Mouse (Mus musculus): ENCODE data around the gene Prkn. TPM values are rescaled to one million over a fixed set of nuclear protein-coding genes. Genes with fewer than 3 reads are reported as not detected.
A peak's percentile ranks its signal among the peaks of the same experiment; 100 is the strongest.

Gene Prkn
- polyA plus RNA-seq, 1 experiment from 2014 or later = 2.8 TPM

DNA sequence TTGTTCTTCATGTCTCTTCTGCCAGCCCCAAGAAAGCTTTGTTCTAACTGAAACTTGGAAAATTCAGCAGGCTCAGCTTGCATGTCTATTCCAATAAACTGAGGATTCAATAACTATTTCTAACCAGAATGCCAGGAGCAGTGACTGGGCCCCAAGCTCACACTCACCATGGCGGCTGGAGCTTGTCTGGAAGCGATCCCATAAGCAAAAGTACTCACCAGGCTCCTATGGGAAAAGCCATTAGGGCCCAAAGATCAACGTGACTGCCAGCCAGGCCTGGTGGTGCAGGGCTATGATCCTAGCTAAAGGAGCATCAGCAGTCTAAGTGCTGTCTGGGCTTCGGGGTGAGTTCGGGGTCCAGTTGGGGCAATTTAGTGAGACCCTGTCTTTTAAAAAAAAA lies 1048.6 kb downstream of the Prkn start:
- Histone ChIP-seq H3K4me2 (replicated peaks) (no peak overlapping the region), H3K9ac (no peak overlapping the region), H3K9me3 (replicated peaks) (no peaks in the 10 kb centered on the region), H3K4me1 (no peaks in the 10 kb centered on the region), H3K4me3 (replicated peaks) (no peak overlapping the region), H3K36me3 (no peaks in the 10 kb centered on the region), H3K27me3 (no peaks in the 10 kb centered on the region), H3K27ac (replicated peaks) (no peak overlapping the region)
- no peak for ATAC-seq (ENCODE audit: insufficient number of reproducible peaks, low FRiP score, low TSS enrichment, low read depth)
- 79% methylated on average over 5 of the region's 5 CpGs for WGBS

DNA sequence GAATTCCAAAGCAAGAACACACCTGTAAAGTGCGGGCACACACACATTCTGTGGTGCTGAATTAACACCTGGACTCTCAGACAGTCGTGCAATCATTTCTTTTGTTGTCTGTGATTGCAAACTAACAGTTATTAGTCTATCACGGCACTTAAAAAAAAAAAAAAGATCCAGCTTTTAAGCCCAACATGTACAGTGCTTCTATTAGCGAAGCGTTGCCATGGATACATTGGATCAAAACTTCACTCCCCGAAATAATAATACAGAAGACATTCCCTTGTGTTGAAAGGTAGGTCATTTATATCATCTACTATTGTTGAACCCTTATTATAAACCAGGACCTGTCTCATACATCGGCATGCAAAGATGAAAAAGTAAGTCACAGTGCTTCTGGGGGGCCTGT lies 1060.1 kb downstream of the Prkn start:
- 80% methylated on average over 7 of the region's 7 CpGs for WGBS
- ATAC-seq (ENCODE audit: insufficient number of reproducible peaks, low FRiP score, low TSS enrichment, low read depth) = no peak
- H3K9ac ChIP-seq = no peak overlapping the region

DNA sequence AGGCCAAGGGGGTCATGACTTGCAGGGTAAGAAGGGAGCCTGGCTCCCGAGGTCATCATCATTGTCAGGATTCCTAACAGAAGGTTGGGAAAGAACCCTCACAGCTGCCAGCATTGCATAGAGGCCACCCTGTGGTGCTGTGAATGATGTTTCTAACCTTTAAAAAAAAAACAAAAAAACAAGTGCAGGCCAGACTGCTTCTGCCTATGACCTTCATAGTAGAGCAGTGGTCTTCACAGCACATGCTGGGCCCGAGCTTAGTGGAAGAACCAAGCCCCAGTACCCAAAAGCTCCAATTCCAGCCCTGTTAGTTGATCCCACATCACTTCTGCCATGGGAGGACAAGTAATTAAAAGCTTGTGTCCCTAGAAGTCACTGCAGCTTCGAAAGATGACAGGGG lies 1061.5 kb downstream of the Prkn start:
- Histone ChIP-seq H3K4me3 (replicated peaks) (no peak overlapping the region), H3K9ac (no peak overlapping the region), H3K4me2 (replicated peaks) (no peak overlapping the region), H3K4me1 (no peaks in the 10 kb centered on the region), H3K9me3 (replicated peaks) (no peaks in the 10 kb centered on the region), H3K27me3 (no peaks in the 10 kb centered on the region), H3K27ac (replicated peaks) (no peak overlapping the region), H3K36me3 (no peaks in the 10 kb centered on the region)
- ATAC-seq (ENCODE audit: insufficient number of reproducible peaks, low FRiP score, low TSS enrichment, low read depth) = no peak
- WGBS = 61% methylated on average over 3 of the region's 3 CpGs

More for the DNA sequence above, 1060.1 kb downstream of the Prkn start:
- Histone ChIP-seq H3K4me1 (no peaks in the 10 kb centered on the region), H3K4me2 (replicated peaks) (no peak overlapping the region), H3K4me3 (replicated peaks) (no peak overlapping the region), H3K9me3 (replicated peaks) (no peaks in the 10 kb centered on the region), H3K27ac (replicated peaks) (no peak overlapping the region), H3K27me3 (no peaks in the 10 kb centered on the region), H3K36me3 (no peaks in the 10 kb centered on the region)

DNA sequence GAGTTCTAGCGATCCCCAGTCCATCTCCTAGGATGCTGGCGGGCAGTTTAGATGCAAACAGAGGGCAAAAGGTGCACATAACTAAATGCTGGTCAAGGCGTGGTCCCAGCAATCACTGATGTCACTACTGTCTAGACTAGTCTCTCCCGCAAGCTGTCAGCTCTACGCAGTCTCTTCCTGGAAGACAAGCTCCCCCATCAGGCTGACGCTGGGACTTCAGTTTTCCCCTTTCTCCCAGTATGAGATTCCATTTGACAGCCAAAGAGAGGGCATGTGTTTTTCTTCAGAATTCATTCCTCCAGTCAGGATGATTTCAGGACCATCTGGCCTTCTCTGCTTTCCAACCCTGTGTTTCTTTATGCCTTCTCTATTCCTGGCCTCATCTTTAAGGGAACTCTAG lies 1062.8 kb downstream of the Prkn start:
- Histone ChIP-seq H3K36me3 (no peaks in the 10 kb centered on the region), H3K4me3 (replicated peaks) (no peak overlapping the region), H3K4me1 (no peaks in the 10 kb centered on the region), H3K9ac (no peak overlapping the region), H3K9me3 (replicated peaks) (no peaks in the 10 kb centered on the region), H3K27me3 (no peaks in the 10 kb centered on the region), H3K27ac (replicated peaks) (no peak overlapping the region), H3K4me2 (replicated peaks) (no peak overlapping the region)
- ATAC-seq (ENCODE audit: insufficient number of reproducible peaks, low FRiP score, low TSS enrichment, low read depth) = no peak
- WGBS = 37% methylated on average over 6 of the region's 6 CpGs

DNA sequence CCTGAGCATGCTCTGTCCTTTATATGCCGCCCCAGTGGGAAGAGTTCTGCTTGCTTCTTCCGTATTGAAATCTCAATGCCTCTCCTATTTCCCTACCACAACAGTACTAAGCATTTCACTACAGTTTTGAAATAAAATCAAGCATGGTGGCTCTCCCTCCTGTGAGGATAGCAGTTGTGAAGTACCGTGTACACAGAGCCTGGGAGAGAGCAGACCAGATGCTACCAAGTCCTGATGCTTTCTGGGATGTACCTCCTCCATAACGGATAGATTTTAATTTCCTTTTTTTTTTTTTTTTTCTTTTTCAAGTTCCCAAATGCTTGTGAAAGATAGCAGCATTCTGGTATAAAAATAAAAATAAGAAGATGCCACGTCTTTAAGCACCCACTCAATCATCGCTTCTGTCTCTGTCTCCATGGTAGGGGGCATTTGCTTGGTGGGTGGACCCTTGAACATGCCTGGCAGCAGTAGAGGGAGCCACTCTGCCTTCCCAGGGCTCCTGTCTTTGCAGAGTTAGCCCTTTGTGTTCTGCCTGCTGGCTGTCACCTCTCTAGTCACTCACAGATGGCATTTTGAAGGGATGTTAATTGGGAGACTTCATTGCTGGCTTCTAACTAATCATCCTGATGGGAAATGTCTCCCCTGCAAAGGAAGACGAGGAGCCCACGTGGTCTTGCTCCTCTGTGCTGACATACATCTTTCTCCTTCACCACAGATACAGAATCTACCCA lies 1070.6 kb downstream of the Prkn start:
- no peaks in the 10 kb centered on the region for H3K9me3 ChIP-seq (replicated peaks)
- H3K27me3 ChIP-seq = peaks cover 24% of the 10 kb centered on the region
- peaks cover 4% of the 10 kb centered on the region; the same call in 1 of the 2 replicates for H3K4me1 ChIP-seq
- 68% methylated on average over 8 of the region's 8 CpGs for WGBS
- no peak for ATAC-seq (ENCODE audit: insufficient number of reproducible peaks, low FRiP score, low TSS enrichment, low read depth)
- H3K4me3 ChIP-seq (replicated peaks) = no peak overlapping the region
- no peak overlapping the region for H3K9ac ChIP-seq
- H3K4me2 ChIP-seq (replicated peaks) = no peak overlapping the region
- H3K27ac ChIP-seq (replicated peaks) = no peak overlapping the region
- no peaks in the 10 kb centered on the region for H3K36me3 ChIP-seq

DNA sequence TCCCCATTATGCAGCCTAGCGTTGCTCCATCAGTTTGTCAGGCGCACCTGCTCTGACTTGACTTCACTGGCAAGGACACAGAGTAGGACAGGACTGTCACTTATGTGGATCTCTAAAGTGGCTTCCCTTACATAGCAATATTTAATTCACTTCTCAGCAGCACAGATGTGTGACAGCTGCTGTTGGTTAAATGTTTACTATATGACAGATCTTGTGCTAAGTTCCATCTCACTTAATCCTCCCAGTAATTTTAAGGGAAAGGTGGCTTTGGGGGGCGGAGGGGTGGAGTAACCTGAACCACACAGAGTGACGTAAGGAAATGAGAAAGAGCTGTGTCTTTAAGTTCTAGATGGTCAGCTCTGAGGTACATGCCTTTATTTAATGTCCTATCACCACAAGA lies 1072.0 kb downstream of the Prkn start:
- 58% methylated on average over 4 of the region's 4 CpGs for WGBS
- no peaks in the 10 kb centered on the region for H3K36me3 ChIP-seq
- peaks cover 25% of the 10 kb centered on the region for H3K27me3 ChIP-seq
- ATAC-seq (ENCODE audit: insufficient number of reproducible peaks, low FRiP score, low TSS enrichment, low read depth) = no peak
- no peak overlapping the region for H3K27ac ChIP-seq (replicated peaks)
- H3K4me2 ChIP-seq (replicated peaks) = no peak overlapping the region
- H3K9ac ChIP-seq = no peak overlapping the region
- no peaks in the 10 kb centered on the region for H3K9me3 ChIP-seq (replicated peaks)
- H3K4me3 ChIP-seq (replicated peaks) = no peak overlapping the region
- peaks cover 4% of the 10 kb centered on the region; the same call in 1 of the 2 replicates for H3K4me1 ChIP-seq

DNA sequence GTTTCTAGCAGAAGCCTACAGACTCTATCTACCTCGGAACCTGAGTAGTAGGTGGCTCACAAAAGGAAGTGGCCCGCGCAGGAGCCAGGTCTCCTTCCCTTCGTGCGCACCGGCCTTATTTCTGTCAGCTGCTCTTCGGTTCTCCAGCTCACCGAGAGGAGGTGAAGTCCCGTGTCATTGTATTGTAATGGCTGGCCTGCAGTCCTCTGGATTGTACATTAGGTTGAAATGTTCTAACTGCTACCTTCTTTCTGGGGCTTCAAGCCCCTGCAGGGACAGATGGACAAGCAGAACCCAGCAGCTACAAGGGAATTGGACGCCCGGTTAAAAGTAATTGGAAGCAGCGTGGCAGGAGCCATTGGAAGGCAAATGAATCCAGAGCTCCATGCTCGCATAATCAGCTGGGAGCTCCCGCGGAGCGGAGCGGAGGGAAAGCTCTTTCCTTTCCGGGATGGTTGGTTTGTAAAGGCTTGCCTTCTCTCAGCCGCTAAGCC lies 1072.7 kb downstream of the Prkn start:
- 1% methylated on average over 19 of the region's 19 CpGs for WGBS
- H3K4me2 ChIP-seq (replicated peaks) = peak overlapping the region; percentile 52
- H3K9me3 ChIP-seq (replicated peaks) = no peaks in the 10 kb centered on the region
- ATAC-seq (ENCODE audit: insufficient number of reproducible peaks, low FRiP score, low TSS enrichment, low read depth) = no peak
- peak overlapping the region; percentile 29 for H3K4me3 ChIP-seq (replicated peaks)
- peaks cover 25% of the 10 kb centered on the region for H3K27me3 ChIP-seq
- H3K36me3 ChIP-seq = no peaks in the 10 kb centered on the region
- no peak overlapping the region for H3K27ac ChIP-seq (replicated peaks)
- H3K9ac ChIP-seq = no peak overlapping the region
- H3K4me1 ChIP-seq = peaks cover 4% of the 10 kb centered on the region; the same call in 1 of the 2 replicates

DNA sequence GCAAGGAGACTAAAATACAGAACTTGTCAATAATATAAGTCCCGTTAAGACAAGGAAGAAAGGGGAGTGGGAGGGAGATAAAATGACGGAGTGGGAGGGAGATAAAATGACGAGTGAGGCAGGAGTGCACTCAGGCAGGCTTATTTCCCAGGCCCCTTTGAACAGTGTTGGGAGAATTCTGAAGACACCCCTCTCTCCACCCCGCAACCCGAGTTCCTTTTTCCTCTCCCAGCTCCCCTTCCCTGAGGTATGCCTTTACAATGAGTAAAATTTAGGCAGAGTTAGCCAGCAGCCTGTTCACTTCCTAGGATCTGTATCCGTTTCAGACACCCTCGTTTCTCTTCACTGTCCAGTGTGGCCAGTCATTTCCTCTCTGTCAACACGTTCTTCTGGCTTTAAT lies 1073.4 kb downstream of the Prkn start:
- Histone ChIP-seq H3K9me3 (replicated peaks) (no peaks in the 10 kb centered on the region), H3K36me3 (no peaks in the 10 kb centered on the region), H3K27ac (replicated peaks) (no peak overlapping the region), H3K4me2 (replicated peaks) (0 out of 2 replicates have a peak overlapping the region, but pooled peaks have one; percentile 12), H3K4me1 (peaks cover 4% of the 10 kb centered on the region; the same call in 1 of the 2 replicates), H3K9ac (no peak overlapping the region), H3K27me3 (peaks cover 29% of the 10 kb centered on the region), H3K4me3 (replicated peaks) (no peak overlapping the region)
- ATAC-seq (ENCODE audit: insufficient number of reproducible peaks, low FRiP score, low TSS enrichment, low read depth) = no peak
- WGBS = 11% methylated on average over 8 of the region's 8 CpGs

DNA sequence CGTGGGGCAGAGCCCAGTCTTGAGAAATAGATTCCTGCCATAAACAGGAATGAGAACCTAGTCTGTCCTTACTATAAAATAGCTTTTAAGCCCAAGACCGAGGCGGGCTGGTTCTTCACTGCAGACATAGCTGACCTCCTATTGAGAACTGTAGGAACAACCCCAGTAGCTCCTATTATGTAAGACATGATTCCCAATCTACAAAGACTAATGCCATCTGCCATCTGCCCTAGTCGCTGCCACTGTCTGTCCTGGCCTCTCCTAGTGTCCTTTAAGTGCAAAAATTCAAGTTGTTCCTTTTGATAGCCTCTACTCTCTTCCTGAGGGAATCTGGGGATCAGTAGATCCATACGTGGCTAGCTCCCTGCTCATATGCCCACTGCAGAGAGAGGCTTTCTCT lies 1074.3 kb downstream of the Prkn start:
- Histone ChIP-seq H3K4me2 (replicated peaks) (no peak overlapping the region), H3K9ac (no peak overlapping the region), H3K36me3 (no peaks in the 10 kb centered on the region), H3K4me3 (replicated peaks) (no peak overlapping the region), H3K27ac (replicated peaks) (no peak overlapping the region), H3K27me3 (peaks cover 29% of the 10 kb centered on the region), H3K4me1 (peaks cover 4% of the 10 kb centered on the region; the same call in 1 of the 2 replicates), H3K9me3 (replicated peaks) (no peaks in the 10 kb centered on the region)
- 78% methylated on average over 5 of the region's 5 CpGs for whole genome bisulfite sequencing
- ATAC-seq (ENCODE audit: insufficient number of reproducible peaks, low FRiP score, low TSS enrichment, low read depth) = no peak

DNA sequence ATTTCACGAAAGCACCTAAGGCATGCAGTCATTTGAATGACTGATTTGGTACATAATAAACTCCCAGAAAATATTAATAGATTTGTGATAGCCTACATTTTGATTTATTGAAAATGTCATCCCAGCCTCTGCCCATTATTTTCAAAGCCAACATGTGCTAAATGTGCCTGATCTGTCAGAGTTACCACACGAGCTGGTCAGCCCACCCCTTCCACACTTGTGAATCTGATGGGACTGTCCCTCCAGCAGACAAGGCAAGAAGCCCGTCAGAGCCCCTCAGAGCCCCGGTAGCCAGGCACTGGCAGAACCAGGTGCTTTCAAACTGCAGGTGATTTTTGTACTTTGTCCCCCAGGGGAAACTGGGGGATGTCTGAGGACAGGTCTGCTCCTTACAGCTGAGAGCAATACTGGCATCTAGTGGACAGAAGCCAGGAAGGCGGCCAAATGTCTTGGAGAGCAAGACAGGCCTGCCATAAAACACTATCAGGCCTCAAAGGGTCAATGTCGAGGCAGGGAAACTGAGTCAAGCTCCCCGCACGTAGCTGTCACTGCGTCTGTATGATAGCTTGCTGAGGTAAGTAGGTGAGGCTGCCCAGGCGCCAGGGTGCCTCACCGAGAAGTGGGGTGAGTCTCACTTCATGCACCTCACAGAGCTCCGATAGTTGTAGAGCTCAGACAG lies 1078.1 kb downstream of the Prkn start:
- no peak for ATAC-seq (ENCODE audit: insufficient number of reproducible peaks, low FRiP score, low TSS enrichment, low read depth)
- WGBS = 53% methylated on average over 12 of the region's 12 CpGs
- no peaks in the 10 kb centered on the region for H3K9me3 ChIP-seq (replicated peaks)

DNA sequence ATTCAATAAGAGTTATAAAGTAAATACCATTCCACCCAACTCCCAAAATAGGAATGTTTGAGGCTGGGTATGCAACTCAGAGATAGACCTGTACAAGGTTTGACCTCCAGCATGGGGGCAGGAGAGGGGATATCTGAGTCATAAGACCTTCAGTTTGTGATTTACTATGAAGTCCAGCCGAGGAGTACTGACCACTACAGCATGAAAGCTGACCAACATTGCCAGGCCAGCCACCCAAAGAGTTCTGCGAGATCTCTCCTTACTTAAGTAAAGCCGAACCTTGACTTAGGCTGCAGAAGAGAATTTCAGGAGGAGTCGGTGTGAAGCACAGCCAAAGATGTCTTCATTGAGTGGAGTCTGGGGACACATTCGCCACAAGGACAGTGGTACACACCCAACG lies 1079.4 kb downstream of the Prkn start:
- Histone ChIP-seq H3K9me3 (replicated peaks) (no peaks in the 10 kb centered on the region), H3K4me1 (no peaks in the 10 kb centered on the region), H3K27me3 (peaks cover 15% of the 10 kb centered on the region), H3K27ac (replicated peaks) (no peak overlapping the region), H3K36me3 (no peaks in the 10 kb centered on the region), H3K4me2 (replicated peaks) (no peak overlapping the region), H3K4me3 (replicated peaks) (no peak overlapping the region), H3K9ac (no peak overlapping the region)
- 86% methylated on average over 6 of the region's 6 CpGs for WGBS
- ATAC-seq (ENCODE audit: insufficient number of reproducible peaks, low FRiP score, low TSS enrichment, low read depth) = no peak

More for the DNA sequence above, 1078.1 kb downstream of the Prkn start:
- H3K9ac ChIP-seq = no peak overlapping the region
- H3K4me1 ChIP-seq = peaks cover 4% of the 10 kb centered on the region; the same call in 1 of the 2 replicates
- no peak overlapping the region for H3K4me2 ChIP-seq (replicated peaks)
- H3K27ac ChIP-seq (replicated peaks) = no peak overlapping the region
- H3K36me3 ChIP-seq = no peaks in the 10 kb centered on the region
- H3K27me3 ChIP-seq = peaks cover 21% of the 10 kb centered on the region
- H3K4me3 ChIP-seq (replicated peaks) = no peak overlapping the region
